Mouse (Mus musculus) Patski (cell line): Measurements from ENCODE around the gene Ess2. TPM values are rescaled to one million over a fixed set of nuclear protein-coding genes. Genes with fewer than 3 reads are reported as not detected.

ENCODE experiments used
- ATAC-seq: fragments of 100-300 bp; one replicate; pipeline ENCODE4 v1.8.0; 2021
- CTCF ChIA-PET: fragments of 350-600 bp; sonication (Branson Sonifier 250); formaldehyde crosslinking; loops from one replicate; lab custom pipeline; 2022; ENCODE audit warnings: inconsistent platforms; lab: Charles Lee
- POLR2A ChIA-PET: fragments of 350-600 bp; sonication (Branson Sonifier 250); formaldehyde crosslinking; loops from one replicate; lab custom pipeline; 2022; ENCODE audit warnings: antibody characterized with exemption, inconsistent platforms; lab: Charles Lee
- DNase-seq: peaks from one replicate; pipeline ENCODE4 v3.0.0-alpha.2; 2011; ENCODE audit warnings: low read depth, low spot score
- H3K27me3 ChIP-seq: fragments of 371-371 bp; one replicate; pipeline ENCODE4 v1.5.1; 2021
- CTCF ChIP-seq: fragments of 100-300 bp; IDR thresholded peaks from one replicate; pipeline ENCODE4 v1.5.1; 2021
- in situ Hi-C: fragments of 300-500 bp; cut with MboI; formaldehyde crosslinking; loops from 3 replicates; pipeline ENCODE4 v1.11.1; 2018; ENCODE audit warnings: low pct_unique_long_range_greater_than_20kb, mixed read lengths
- polyA plus RNA-seq: library from polyadenylated mRNA; unstranded; gene quantifications from one replicate; pipeline ENCODE4 v1.2.3, GENCODE M21; 2021

The Ess2 gene
- polyA plus RNA-seq, 1 experiment from 2014 or later = 25.7 TPM

DNA sequence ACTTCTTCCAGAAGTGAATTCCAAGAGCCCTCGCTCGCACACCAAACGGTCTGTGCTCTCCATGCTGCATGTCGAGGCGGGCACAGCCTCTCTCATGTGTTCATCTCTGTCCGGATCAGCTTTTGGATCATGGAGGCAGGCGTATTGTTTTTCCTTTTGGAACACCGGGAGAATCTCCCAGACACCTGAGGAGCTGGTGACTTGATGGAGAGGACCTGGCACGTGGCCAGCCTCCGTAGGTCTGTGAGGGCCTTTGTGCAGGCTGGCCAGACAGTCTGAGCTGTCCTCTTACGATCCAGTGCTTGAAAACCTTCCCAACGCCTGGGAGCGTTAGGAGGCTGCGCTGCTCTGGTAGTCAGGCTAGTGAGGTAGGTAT is 11.0 kb upstream of the Ess2 start:
- no peak for DNase-seq
- CTCF ChIA-PET = interaction anchor here (1.2 to 2.1 kb wide), 3 partner anchors 10 to 38 kb away, joined by 3 to 10 read pairs (median 7); partner anchors contain the start of gene Ess2
- H3K27me3 ChIP-seq = peaks cover 6% of the 10 kb centered on the region
- no peak for TF ChIP-seq CTCF
- ATAC-seq = no peak
- in situ Hi-C loops = no loop called here
- POLR2A ChIA-PET = interaction anchor here (0.7 to 1.9 kb wide), 3 partner anchors 12 to 86 kb away, joined by 3 to 7 read pairs (median 7); partner anchors contain the start of gene Gm20518

DNA sequence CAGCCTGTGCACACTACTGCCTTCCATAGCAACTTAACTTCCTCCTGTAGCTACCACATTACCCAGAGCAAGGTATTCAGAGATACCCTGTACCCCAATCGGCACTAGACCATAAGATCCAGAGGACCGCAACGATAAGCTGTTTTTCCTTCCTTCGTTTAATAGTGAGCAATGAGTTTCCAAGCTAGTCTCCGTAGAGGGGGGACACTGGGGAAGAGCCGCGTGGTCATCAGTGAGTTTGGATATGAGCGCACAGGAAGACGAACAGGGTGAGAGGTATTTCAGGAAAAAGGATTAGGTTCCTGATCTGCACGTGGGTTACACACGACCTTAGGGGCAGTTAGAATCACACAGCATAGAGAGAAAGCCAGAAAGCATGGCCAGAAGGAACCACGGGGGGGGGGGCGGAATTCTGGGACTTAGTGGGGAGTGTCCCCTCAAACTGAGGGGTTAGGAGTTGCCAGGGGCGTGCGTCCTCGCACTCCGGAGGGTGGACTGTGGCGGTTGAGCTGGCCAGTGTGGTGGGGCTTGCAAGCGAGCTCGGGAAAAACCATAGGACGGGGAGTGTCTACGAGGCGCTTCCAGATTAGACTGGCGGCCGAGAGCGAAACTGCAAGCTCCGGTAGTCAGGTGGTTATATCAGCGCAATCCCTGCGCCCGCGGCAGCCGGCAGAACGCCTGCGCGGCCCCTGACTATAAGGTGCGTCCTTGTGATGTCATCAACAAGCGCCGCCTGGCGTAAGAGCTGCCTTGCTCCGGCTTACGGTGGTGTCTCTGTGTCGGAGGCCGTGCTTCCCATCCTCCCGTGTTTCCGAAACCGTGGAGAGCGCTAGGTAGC is 10.4 kb upstream of the Ess2 start:
- peak; percentile 78 for ATAC-seq
- ChIA-PET POLR2A (interaction anchor here (0.5 to 1.9 kb wide), 4 partner anchors 11 to 309 kb away, joined by 3 to 7 read pairs (median 5); partner anchors contain the start of gene Gm20518), CTCF (interaction anchor here (1.2 to 2.1 kb wide), 3 partner anchors 10 to 37 kb away, joined by 3 to 10 read pairs (median 7); partner anchors contain the start of gene Ess2)
- TF ChIP-seq CTCF = no peak
- peak; percentile 77 for DNase-seq
- in situ Hi-C loops = no loop called here
- peaks cover 12% of the 10 kb centered on the region for H3K27me3 ChIP-seq

DNA sequence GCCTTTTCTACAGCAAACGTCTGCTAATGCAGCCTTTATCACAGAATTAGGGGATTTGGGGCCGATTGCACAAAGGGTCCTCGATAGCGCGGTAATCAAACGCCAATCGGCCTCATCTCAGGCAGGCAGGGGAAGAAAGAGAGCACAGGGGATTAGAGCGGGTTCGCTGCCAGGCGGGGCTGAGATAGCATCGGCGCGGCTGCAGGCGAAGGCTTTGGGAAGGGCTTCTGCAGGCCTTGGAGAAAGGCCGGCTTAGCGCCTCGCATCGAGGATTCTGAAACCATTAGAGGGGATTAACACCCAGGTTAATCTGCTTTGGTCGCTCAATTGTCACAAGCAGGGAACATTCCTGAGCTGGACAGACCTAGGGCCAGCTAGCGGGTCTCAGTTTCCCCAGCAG is 9.4 kb upstream of the Ess2 start:
- TF ChIP-seq CTCF = no peak
- peaks cover 22% of the 10 kb centered on the region for H3K27me3 ChIP-seq
- ChIA-PET POLR2A (interaction anchor here (1.4 kb wide), 1 partner anchor 10 kb away, joined by 7 read pairs; no protein-coding TSS in a partner anchor), CTCF (interaction anchor here (1.5 to 2.1 kb wide), 2 partner anchors 9 to 18 kb away, joined by 7 to 10 read pairs; partner anchors contain the start of gene Ess2)
- in situ Hi-C loops = no loop called here
- no peak for ATAC-seq
- no peak for DNase-seq

DNA sequence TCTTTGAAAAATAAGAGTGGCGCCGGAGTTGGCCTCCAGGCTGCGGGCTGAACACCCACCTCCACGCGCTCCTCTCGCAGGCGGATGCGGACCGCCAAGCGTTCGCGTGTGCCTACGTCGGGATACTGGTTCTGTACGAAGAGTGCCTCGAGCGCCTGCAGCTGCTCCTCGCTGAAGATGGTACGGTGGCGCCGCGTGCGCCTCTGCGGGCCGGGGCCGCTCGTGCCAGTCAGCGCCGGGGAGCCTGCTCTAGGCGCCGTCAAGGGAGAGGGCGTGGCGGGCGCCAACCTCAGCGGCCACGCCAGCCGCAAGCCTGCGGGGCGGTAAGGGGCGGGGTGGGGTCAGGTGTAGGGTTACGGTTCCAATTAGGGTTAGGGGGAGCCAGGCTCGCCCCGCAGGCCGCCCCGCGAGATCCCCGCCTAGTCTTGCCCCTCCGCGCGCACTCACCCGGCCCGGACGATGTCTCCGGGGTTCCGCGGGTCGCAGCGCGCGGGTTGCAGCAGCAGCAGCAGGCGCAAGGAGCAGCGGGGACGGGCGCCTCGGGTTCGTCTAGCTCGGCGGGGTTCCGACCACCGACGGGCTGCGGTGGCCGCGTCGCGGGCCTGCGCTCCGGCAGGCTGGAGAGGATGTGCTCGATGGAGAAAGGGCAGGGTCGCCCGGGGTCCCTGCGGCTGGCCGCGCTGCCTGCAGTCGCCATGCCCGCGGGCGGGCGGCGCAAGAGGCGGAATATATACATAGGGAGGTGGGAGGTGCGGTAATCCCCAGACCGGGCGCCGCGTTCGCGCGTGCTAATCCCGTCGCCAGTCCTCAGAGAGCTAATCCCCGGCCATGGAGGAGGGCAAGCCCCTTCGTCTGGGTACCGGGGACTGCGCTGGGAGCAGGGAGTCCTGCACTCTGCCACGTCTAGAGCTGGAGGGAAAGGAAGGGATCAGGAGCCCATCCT is 3.4 kb upstream of the Ess2 start, which contains the start of gene Gsc2:
TSS of gene Gsc2 (minus strand) at position 753 of the 943 bp plus-strand sequence.
- ATAC-seq = no peak
- ChIA-PET POLR2A (interaction anchor here (0.9 kb wide), 1 partner anchor 31 kb away, joined by 3 read pairs; no protein-coding TSS in a partner anchor), CTCF (no interaction called here)
- no peak for DNase-seq
- no peak for TF ChIP-seq CTCF
- peaks cover 57% of the 10 kb centered on the region for H3K27me3 ChIP-seq
- in situ Hi-C loops = loop anchor here (5.0 kb wide), 2 partner anchors 73 to 123 kb away; no protein-coding TSS in a partner anchor

DNA sequence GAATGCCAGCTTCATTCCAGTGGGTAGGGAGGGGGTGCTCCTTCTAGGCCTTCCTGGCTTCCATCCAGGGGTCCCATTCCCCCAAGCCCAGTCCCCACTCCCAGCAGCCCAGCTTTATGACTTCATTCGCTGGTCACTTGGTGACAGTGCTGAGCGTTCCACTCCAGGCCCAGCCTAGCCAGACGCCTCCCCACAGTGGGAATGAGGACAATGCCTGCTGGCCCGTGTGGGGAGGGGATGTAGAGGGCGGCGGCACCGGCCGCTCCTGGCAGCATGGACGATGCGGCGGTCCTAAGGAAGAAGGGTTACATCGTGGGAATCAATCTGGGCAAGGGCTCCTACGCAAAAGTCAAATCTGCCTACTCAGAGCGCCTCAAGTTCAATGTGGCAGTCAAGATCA is 12.7 kb downstream of the Ess2 start, which contains the start of the genes Dgcr2 and Tssk2:
TSS of gene Dgcr2 (minus strand) at position 101 of the 400 bp plus-strand sequence.
TSS of gene Tssk2 (plus strand) at position 176 of the 400 bp plus-strand sequence.
- no peak for ATAC-seq
- in situ Hi-C loops = no loop called here
- CTCF ChIA-PET = no interaction called here
- no peak for DNase-seq
- H3K27me3 ChIP-seq = no peaks in the 10 kb centered on the region
- POLR2A ChIA-PET = no interaction called here
- TF ChIP-seq CTCF = no peak

DNA sequence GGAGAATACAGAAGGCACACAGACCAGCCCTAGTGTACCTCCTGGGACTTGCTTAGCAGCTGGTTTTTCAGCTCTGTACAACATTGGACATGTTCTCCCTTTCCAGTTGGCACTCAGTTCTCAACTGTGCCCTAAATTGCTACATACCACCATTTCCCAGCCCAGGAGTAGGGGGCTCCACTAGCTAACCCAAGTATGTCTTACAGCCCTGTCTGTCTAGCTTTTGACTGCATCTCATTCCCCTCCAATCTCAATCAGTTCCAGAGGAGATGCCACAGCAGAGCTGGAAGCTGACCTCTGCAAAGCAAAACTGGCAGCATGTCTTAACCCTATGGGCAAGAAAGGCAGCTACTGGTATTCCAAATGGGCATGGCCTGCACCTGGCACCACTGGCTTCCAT is 15.1 kb downstream of the Ess2 start:
- DNase-seq (no peak), ATAC-seq (no peak)
- ChIA-PET CTCF (interaction anchor here (1.2 kb wide), 1 partner anchor 13 kb away, joined by 3 read pairs; no protein-coding TSS in a partner anchor), POLR2A (interaction anchor here (0.6 kb wide), 1 partner anchor 299 kb away, joined by 5 read pairs; no protein-coding TSS in a partner anchor)
- no peaks in the 10 kb centered on the region for H3K27me3 ChIP-seq
- in situ Hi-C loops = no loop called here
- TF ChIP-seq CTCF = no peak

DNA sequence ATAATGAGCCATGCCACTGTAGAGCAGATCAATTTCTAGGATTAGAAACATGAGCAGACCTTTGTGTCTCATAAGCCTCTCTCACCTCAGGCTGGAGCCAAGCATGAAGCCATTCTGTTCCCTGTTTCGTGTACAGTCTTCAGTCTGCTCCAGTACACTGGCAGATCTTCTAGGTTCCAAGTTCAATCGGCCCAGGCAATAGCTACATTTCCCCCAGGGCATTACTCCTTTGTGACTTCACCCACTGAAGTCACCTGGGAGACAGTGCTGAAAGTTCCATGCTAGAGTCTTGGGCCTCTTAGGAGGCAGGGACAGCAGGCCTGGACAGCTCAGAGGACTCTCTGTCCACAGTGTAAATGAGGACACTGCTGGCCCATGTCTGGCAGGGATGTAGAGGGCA is 17.2 kb downstream of the Ess2 start, which contains the start of gene Tssk1:
TSS of gene Tssk1 (plus strand) at position 301 of the 400 bp plus-strand sequence.
- POLR2A ChIA-PET = no interaction called here
- no peaks in the 10 kb centered on the region for H3K27me3 ChIP-seq
- in situ Hi-C loops = no loop called here
- TF ChIP-seq CTCF = no peak
- DNase-seq (no peak), ATAC-seq (no peak)
- CTCF ChIA-PET = no interaction called here

DNA sequence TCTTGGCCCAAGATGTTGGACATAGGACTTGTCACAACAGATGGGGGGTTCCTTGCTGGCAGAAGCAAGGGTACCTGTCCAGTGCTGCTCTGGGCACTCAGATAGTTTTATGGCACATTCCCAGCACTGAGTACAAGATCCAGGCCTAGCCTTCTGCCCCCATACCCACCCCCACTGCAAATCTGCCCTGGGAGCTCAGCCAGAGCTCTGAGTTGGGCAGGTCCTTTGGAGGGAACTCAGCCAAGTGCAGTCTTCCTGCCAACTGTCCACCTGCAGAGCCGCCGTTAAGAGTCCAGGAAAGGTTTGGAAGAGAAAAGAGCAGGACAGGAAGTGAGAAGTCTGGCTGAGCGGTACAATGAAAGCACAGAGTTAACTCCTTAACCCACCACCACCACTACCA is 18.5 kb downstream of the Ess2 start:
- ChIA-PET POLR2A (no interaction called here), CTCF (interaction anchor here (1.5 to 1.7 kb wide), 2 partner anchors 16 to 23 kb away, joined by 3 read pairs; no protein-coding TSS in a partner anchor)
- DNase-seq (no peak), ATAC-seq (no peak)
- no peak for TF ChIP-seq CTCF
- no peaks in the 10 kb centered on the region for H3K27me3 ChIP-seq
- in situ Hi-C loops = no loop called here

DNA sequence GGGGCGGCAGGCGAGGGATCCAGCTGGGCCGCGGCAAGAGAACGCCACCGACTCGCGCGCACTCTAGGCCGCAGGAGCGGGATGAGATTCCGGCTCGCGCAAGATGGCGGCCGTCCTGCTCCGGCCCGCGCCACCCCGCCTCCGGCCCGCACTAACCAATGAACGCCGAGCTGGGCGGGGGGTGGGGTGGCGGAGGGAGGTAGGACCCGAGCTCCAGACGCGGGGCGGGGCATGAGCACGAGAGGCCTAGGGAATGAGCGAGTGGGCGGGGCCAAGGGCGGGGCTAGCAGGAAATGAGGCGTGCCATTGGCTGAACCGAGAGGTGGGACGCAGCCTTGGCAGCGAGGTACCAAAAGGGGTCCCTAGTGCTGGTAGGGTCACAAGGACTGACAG is 19.6 kb downstream of the Ess2 start, which contains the start of gene Gm20518:
TSS of gene Gm20518 (minus strand) at position 105 of the 393 bp plus-strand sequence.
- ATAC-seq = peak; percentile 88
- DNase-seq = peak; percentile 58
- ChIA-PET POLR2A (interaction anchor here (1.9 kb wide), 1 partner anchor 31 kb away, joined by 7 read pairs; no protein-coding TSS in a partner anchor), CTCF (interaction anchor here (1.5 to 1.7 kb wide), 2 partner anchors 15 to 24 kb away, joined by 3 read pairs; no protein-coding TSS in a partner anchor)
- in situ Hi-C loops = no loop called here
- TF ChIP-seq CTCF = no peak
- H3K27me3 ChIP-seq = no peaks in the 10 kb centered on the region
